In genomic region chr13:59485456-59485855, GRCm38 (mm10) we compare ENCODE assay signal across 31 mouse cellular contexts.
"Had no signal": no experiment of that assay in that cellular context is flagged by ENCODE, and none has a peak within 500 bp of the region (broad histone marks: within the 10 kb centered on the region; RNA-seq: fewer than 3 reads in every experiment).

No protein-coding gene starts in this region.

- H3K4me1 ChIP-seq: limb, embryonic 10.5 days; limb, embryonic 12.5 days; limb, embryonic 13.5 days; limb, embryonic 15.5 days; liver, embryonic 13.5 days; lung, embryonic 15.5 days; midbrain, embryonic 10.5 days; midbrain, embryonic 12.5 days; midbrain, embryonic 13.5 days; neural tube, embryonic 12.5 days had no signal

- DNase-seq: left cerebral cortex, postnatal 4 days; liver; liver, embryonic 13.5 days; liver, postnatal 0 days; lung, adult 18-20 months; lung, adult 2 months; lung, embryonic 14.5 days; lung, postnatal 10 days; lung, postnatal 14 days; lung, postnatal 36 days; lung, postnatal 4 days; midbrain, embryonic 14.5 days had no signal

- H3K36me3 ChIP-seq: limb, embryonic 12.5 days; limb, embryonic 13.5 days; liver, embryonic 15.5 days; lung, embryonic 15.5 days; midbrain, embryonic 10.5 days; midbrain, embryonic 12.5 days; midbrain, embryonic 13.5 days had no signal

- H3K9me3 ChIP-seq: limb, embryonic 10.5 days; limb, embryonic 12.5 days; limb, embryonic 13.5 days; limb, embryonic 15.5 days; liver, embryonic 12.5 days; liver, embryonic 13.5 days; liver, embryonic 15.5 days; lung, embryonic 15.5 days; megakaryocyte, embryonic 14.5 days; midbrain, embryonic 10.5 days; midbrain, embryonic 12.5 days; midbrain, embryonic 13.5 days; neural tube, embryonic 12.5 days had no signal

- H3K9ac ChIP-seq: limb, embryonic 12.5 days; limb, embryonic 13.5 days; limb, embryonic 15.5 days; liver, embryonic 12.5 days; liver, embryonic 13.5 days; liver, embryonic 14.5 days; liver, embryonic 15.5 days; liver, postnatal 0 days; lung, embryonic 14.5 days; lung, embryonic 15.5 days; midbrain, embryonic 12.5 days; midbrain, embryonic 13.5 days; neural tube, embryonic 12.5 days had no signal

- H3K4me2 ChIP-seq: limb, embryonic 12.5 days; limb, embryonic 13.5 days; limb, embryonic 15.5 days; liver, embryonic 11.5 days; liver, embryonic 12.5 days; liver, embryonic 13.5 days; liver, embryonic 15.5 days; lung, embryonic 14.5 days; lung, embryonic 15.5 days; midbrain, embryonic 12.5 days; midbrain, embryonic 13.5 days; neural tube, embryonic 12.5 days had no signal

- H3K4me3 ChIP-seq: left cerebral cortex, adult 2 months; limb, embryonic 10.5 days; limb, embryonic 12.5 days; limb, embryonic 13.5 days; limb, embryonic 15.5 days; liver, embryonic 12.5 days; liver, embryonic 13.5 days; liver, embryonic 15.5 days; lung, embryonic 15.5 days; megakaryocyte, embryonic 14.5 days; midbrain, embryonic 10.5 days; midbrain, embryonic 12.5 days; midbrain, embryonic 13.5 days; myocyte; neural tube, embryonic 12.5 days had no signal

- H3K27me3 ChIP-seq: limb, embryonic 12.5 days; limb, embryonic 13.5 days; limb, embryonic 15.5 days; liver, embryonic 12.5 days; liver, embryonic 13.5 days; liver, embryonic 15.5 days; lung, embryonic 15.5 days; megakaryocyte, embryonic 14.5 days; midbrain, embryonic 12.5 days; midbrain, embryonic 13.5 days; neural tube, embryonic 12.5 days had no signal

- ATAC-seq: liver, embryonic 12.5 days; liver, postnatal 0 days; lung, postnatal 0 days; midbrain, embryonic 13.5 days; midbrain, embryonic 16.5 days had no signal

- H3K27ac ChIP-seq: left cerebral cortex, adult 2 months; limb, embryonic 10.5 days; limb, embryonic 12.5 days; limb, embryonic 13.5 days; limb, embryonic 15.5 days; liver, embryonic 12.5 days; liver, embryonic 13.5 days; liver, embryonic 14.5 days; liver, embryonic 15.5 days; lung, embryonic 15.5 days; macrophage; midbrain, embryonic 10.5 days; midbrain, embryonic 12.5 days; midbrain, embryonic 13.5 days; neural tube, embryonic 12.5 days had no signal
